Mouse (Mus musculus) kidney, embryonic 14.5 days (tissue): ENCODE measurements around the gene Vsnl1. TPM values are rescaled to one million over a fixed set of nuclear protein-coding genes. Genes with fewer than 3 reads are reported as not detected.
A peak's percentile ranks its signal among the peaks of the same experiment; 100 is the strongest.

Source experiments
- ATAC-seq: fragments of 200-750 bp; cut with Nextera tagmentation; 2 replicates; pipeline ENCODE4 v1.8.0; 2017; ENCODE audit warnings: moderate number of reproducible peaks, mild to moderate bottlenecking, moderate TSS enrichment, moderate library complexity; ENCODE audit not compliant: low FRiP score, low TSS enrichment
- H3K27ac ChIP-seq: fragments of 300-500 bp; sonication (generic); 2 replicates; pipeline ENCODE4 v1.5.1; 2014; ENCODE audit warnings: low read depth, mild to moderate bottlenecking, low read length, moderate library complexity, mixed read lengths
- H3K27me3 ChIP-seq: fragments of 300-500 bp; sonication (generic); 2 replicates; pipeline ENCODE4 v1.6.1; 2014; ENCODE audit warnings: mild to moderate bottlenecking, low read length; ENCODE audit not compliant: control insufficient read depth, insufficient read depth
- H3K36me3 ChIP-seq: fragments of 300-500 bp; sonication (generic); 2 replicates; pipeline ENCODE4 v1.6.1; 2014; ENCODE audit warnings: low read length, mixed read lengths; ENCODE audit not compliant: control insufficient read depth, insufficient read depth
- H3K4me1 ChIP-seq: fragments of 300-500 bp; sonication (generic); 2 replicates; pipeline ENCODE4 v1.6.1; 2014; ENCODE audit warnings: low read length, mixed read lengths; ENCODE audit not compliant: control insufficient read depth, insufficient read depth
- H3K4me2 ChIP-seq: fragments of 300-500 bp; sonication (generic); replicated peaks from 2 replicates; pipeline ENCODE4 v1.6.1; 2014; ENCODE audit warnings: low read depth, mild to moderate bottlenecking, low read length
- H3K4me3 ChIP-seq: fragments of 300-500 bp; sonication (generic); 2 replicates; pipeline ENCODE4 v1.5.1; 2014; ENCODE audit warnings: mild to moderate bottlenecking, low read length
- H3K9ac ChIP-seq: fragments of 300-500 bp; sonication (generic); 2 replicates; pipeline ENCODE4 v1.6.1; 2014; ENCODE audit warnings: low read depth, mild to moderate bottlenecking, low read length, moderate library complexity
- H3K9me3 ChIP-seq: fragments of 300-500 bp; sonication (generic); 2 replicates; pipeline ENCODE4 v1.6.1; 2016; ENCODE audit warnings: low read length; ENCODE audit not compliant: control insufficient read depth
- WGBS: fragments of 180-500 bp; shearing (Covaris S2); extraction: QIAGEN DNeasy Blood & Tissue Kit; methylation state at CpG from one replicate; pipeline ENCODE4 v1.1.7; 2014; 5-methylcytosine and 5-hydroxymethylcytosine counted together
- polyA plus RNA-seq: library from polyadenylated mRNA; unstranded; fragments of >200 nt; fragmentation: Nextera tagmentation; extraction: Ambion mirVana; gene quantifications from 2 replicates; pipeline ENCODE4 v1.2.1, GENCODE M21; 2014

Vsnl1 gene
- polyA plus RNA-seq, 1 experiment from 2014 or later, result 1.9 TPM

GRCm38 (mm10) chr12:11395470-11395869, 40.9 kb downstream of the Vsnl1 start:
- no peak for ATAC-seq
- Histone ChIP-seq H3K4me3 (no peak overlapping the region), H3K27me3 (no peaks in the 10 kb centered on the region), H3K27ac (no peak overlapping the region), H3K4me1 (no peaks in the 10 kb centered on the region), H3K9me3 (no peaks in the 10 kb centered on the region), H3K36me3 (no peaks in the 10 kb centered on the region), H3K9ac (no peak overlapping the region), H3K4me2 (no peak overlapping the region)
- 75% methylated on average over 2 of the region's 2 CpGs for WGBS

GRCm38 (mm10) chr12:11392525-11392924, 43.9 kb downstream of the Vsnl1 start:
- WGBS, result 18% methylated on average over 1 of the region's 1 CpGs
- no peak overlapping the region for H3K9ac ChIP-seq
- H3K27me3 ChIP-seq, result no peaks in the 10 kb centered on the region
- H3K9me3 ChIP-seq, result no peaks in the 10 kb centered on the region
- H3K36me3 ChIP-seq, result no peaks in the 10 kb centered on the region
- no peaks in the 10 kb centered on the region for H3K4me1 ChIP-seq
- H3K4me3 ChIP-seq, result no peak overlapping the region
- H3K27ac ChIP-seq, result no peak overlapping the region
- no peak overlapping the region for H3K4me2 ChIP-seq
- ATAC-seq, result no peak

DNA sequence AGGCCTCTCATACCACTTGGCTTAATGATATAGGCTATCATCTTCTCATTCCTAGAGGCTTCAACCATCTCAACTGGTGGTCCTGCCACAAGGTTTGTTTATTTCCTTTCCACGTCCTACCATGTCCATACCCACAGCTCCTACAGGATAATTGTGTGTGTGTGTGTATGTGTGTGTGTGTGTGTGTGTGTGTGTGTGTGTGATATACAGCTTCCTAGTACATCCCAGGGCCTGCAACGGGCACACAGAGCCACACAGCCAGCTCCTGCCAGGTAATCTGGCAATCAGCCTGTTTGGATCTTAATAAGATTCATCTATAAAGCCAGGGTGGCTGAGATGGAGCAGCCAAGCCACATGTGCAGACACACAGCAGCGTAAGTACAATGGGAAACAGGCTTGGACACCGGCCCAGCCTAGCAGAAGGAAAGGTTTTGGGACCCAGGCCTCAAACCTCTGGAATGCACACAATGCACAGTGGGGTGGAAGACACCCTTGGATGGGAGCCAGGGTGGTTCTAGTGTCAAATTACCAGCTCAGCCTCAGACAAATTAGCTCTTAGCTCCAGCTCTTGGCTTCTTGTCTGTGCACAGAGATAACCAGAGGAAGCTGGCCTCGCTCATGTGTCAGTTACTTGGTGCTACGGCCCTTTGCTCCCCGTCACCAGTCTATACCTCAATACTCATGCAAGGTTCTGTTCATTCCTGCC, 45.0 kb downstream of the Vsnl1 start:
- H3K4me2 ChIP-seq, result no peak overlapping the region
- H3K36me3 ChIP-seq, result no peaks in the 10 kb centered on the region
- WGBS, result 69% methylated on average over 7 of the region's 7 CpGs
- H3K4me1 ChIP-seq, result no peaks in the 10 kb centered on the region
- no peak overlapping the region for H3K4me3 ChIP-seq
- no peak overlapping the region for H3K27ac ChIP-seq
- ATAC-seq, result peak; percentile 49; the same call in 1 of the 2 replicates
- no peaks in the 10 kb centered on the region for H3K27me3 ChIP-seq
- no peak overlapping the region for H3K9ac ChIP-seq
- no peaks in the 10 kb centered on the region for H3K9me3 ChIP-seq

GRCm38 (mm10) chr12:11389141-11389540, 47.3 kb downstream of the Vsnl1 start:
- Histone ChIP-seq H3K4me1 (no peaks in the 10 kb centered on the region), H3K9ac (no peak overlapping the region), H3K27me3 (no peaks in the 10 kb centered on the region), H3K9me3 (no peaks in the 10 kb centered on the region), H3K27ac (no peak overlapping the region), H3K4me3 (no peak overlapping the region), H3K36me3 (no peaks in the 10 kb centered on the region), H3K4me2 (no peak overlapping the region)
- ATAC-seq, result no peak
- WGBS, result 70% methylated on average over 7 of the region's 7 CpGs

DNA sequence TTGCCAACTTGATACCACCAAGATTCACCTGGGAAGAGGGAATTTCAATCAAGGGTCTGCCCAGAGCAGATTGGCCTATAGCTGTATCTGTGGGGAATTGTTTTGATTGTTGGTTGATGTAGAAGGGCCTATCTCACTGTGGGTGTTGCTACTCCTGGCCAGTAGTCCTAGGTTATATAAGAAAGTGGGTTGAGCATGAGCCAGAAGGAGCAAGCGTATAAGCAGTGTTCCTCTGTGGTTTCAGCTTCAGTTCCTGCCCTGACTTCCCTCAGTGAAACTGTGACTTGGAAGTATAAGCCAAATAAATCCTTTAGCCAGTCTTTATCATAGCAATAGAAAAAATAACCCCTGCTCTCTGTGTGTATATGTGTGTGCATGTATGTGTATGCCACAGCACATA, 51.7 kb downstream of the Vsnl1 start:
- Histone ChIP-seq H3K4me2 (no peak overlapping the region), H3K27me3 (no peaks in the 10 kb centered on the region), H3K36me3 (no peaks in the 10 kb centered on the region), H3K9ac (no peak overlapping the region), H3K27ac (no peak overlapping the region), H3K4me3 (no peak overlapping the region), H3K4me1 (no peaks in the 10 kb centered on the region), H3K9me3 (no peaks in the 10 kb centered on the region)
- WGBS, result 96% methylated on average over 1 of the region's 1 CpGs
- ATAC-seq, result no peak

- WGBS, result 77% methylated on average over 2 of the region's 2 CpGs
- no peaks in the 10 kb centered on the region for H3K4me1 ChIP-seq
- ATAC-seq, result no peak
Measured at GRCm38 (mm10) chr12:11379396-11379795, 57.0 kb downstream of the Vsnl1 start.

DNA sequence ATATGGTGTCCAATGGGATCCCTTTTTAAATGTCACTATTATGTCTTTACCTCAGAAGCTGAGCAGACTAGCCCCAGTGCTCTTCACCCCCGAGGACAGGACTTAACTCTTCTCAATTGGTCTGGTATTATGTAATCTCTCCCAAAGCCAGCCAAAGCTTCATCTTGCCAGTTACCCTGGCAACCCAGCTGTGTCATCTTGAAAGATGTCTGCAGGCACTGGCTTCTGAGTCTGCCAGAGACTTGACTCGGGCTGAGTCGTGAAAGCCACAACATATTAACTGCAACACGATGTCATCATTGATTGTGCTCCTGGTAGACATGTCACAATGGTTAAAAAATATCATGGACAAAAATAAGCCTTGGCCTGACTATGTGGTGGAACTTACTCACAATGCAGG, 66.4 kb downstream of the Vsnl1 start:
- Histone ChIP-seq H3K36me3 (no peaks in the 10 kb centered on the region), H3K4me1 (no peaks in the 10 kb centered on the region), H3K9ac (no peak overlapping the region), H3K4me2 (no peak overlapping the region), H3K27ac (no peak overlapping the region), H3K4me3 (no peak overlapping the region), H3K9me3 (no peaks in the 10 kb centered on the region), H3K27me3 (no peaks in the 10 kb centered on the region)
- no peak for ATAC-seq
- 76% methylated on average over 4 of the region's 4 CpGs for WGBS

More at GRCm38 (mm10) chr12:11379396-11379795, 57.0 kb downstream of the Vsnl1 start:
- Histone ChIP-seq H3K9me3 (no peaks in the 10 kb centered on the region), H3K27me3 (no peaks in the 10 kb centered on the region), H3K4me3 (no peak overlapping the region), H3K4me2 (no peak overlapping the region), H3K27ac (no peak overlapping the region), H3K9ac (no peak overlapping the region), H3K36me3 (no peaks in the 10 kb centered on the region)

GRCm38 (mm10) chr12:11367099-11367765, 69.2 kb downstream of the Vsnl1 start:
- no peaks in the 10 kb centered on the region for H3K4me1 ChIP-seq
- no peaks in the 10 kb centered on the region for H3K36me3 ChIP-seq
- no peak overlapping the region for H3K9ac ChIP-seq
- H3K27me3 ChIP-seq, result no peaks in the 10 kb centered on the region
- ATAC-seq, result no peak
- H3K9me3 ChIP-seq, result no peaks in the 10 kb centered on the region
- WGBS, result 48% methylated on average over 3 of the region's 3 CpGs
- H3K4me2 ChIP-seq, result no peak overlapping the region
- no peak overlapping the region for H3K27ac ChIP-seq
- no peak overlapping the region for H3K4me3 ChIP-seq

GRCm38 (mm10) chr12:11364870-11365269, 71.5 kb downstream of the Vsnl1 start:
- Histone ChIP-seq H3K9me3 (no peaks in the 10 kb centered on the region), H3K4me1 (no peaks in the 10 kb centered on the region), H3K9ac (no peak overlapping the region), H3K27ac (no peak overlapping the region), H3K36me3 (no peaks in the 10 kb centered on the region), H3K27me3 (no peaks in the 10 kb centered on the region), H3K4me2 (no peak overlapping the region), H3K4me3 (no peak overlapping the region)
- WGBS, result 69% methylated on average over 6 of the region's 6 CpGs
- no peak for ATAC-seq
